Mouse (Mus musculus): ENCODE data around the gene Asic4.

DNA sequence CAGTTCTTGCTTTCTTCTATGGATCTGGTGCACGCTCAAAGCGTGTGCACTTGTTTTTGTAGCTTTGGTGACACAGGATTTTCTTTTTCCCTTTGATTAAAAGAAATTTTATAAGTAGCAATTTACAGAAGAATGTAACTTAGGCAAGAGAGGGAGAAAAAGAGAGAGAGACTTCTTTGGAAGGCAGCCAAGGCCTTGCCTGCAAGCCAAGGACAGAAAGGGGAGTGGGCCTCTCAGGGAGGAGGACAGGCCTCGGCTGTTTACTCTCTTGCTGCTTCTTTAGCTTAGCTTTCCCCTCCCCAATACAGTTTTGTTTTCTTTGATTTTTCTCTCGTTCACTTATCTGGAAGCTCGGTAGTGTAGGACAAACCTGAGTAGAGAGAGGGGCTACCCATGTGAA, 69.3 kb downstream of the Asic4 start:
- no peak for TF ChIP-seq CTCF (IDR thresholded peaks at IDR 0.05; ENCODE audit: control insufficient read depth, insufficient read depth, insufficient read length)
- no peak for TF ChIP-seq MAX (IDR thresholded peaks at IDR 0.05)

Measured in C2C12 (cell line).